Mouse (Mus musculus) C2C12 (cell line): ENCODE results near the gene Zfp74. TPM values are rescaled to one million over a fixed set of nuclear protein-coding genes. Genes with fewer than 3 reads are reported as not detected.

Source experiments
- H3K27me3 ChIP-seq: one replicate; pipeline ENCODE4 v1.6.1; 2011; ENCODE audit not compliant: control insufficient read depth, insufficient read depth, insufficient read length
- H3K36me3 ChIP-seq: one replicate; pipeline ENCODE4 v1.6.1; 2011; ENCODE audit not compliant: control insufficient read depth, insufficient read depth
- H3K4me3 ChIP-seq: one replicate; pipeline ENCODE4 v1.5.1; 2011; ENCODE audit warnings: mild to moderate bottlenecking, control low read depth; ENCODE audit not compliant: poor library complexity, insufficient read depth, severe bottlenecking
- H3K79me2 ChIP-seq: one replicate; pipeline ENCODE4 v1.6.1; 2011; ENCODE audit not compliant: control insufficient read depth, insufficient read depth
- H3K79me3 ChIP-seq: one replicate; pipeline ENCODE4 v1.6.1; 2011; ENCODE audit warnings: low read depth, control low read depth
- H3ac ChIP-seq: one replicate; pipeline ENCODE3; 2011; ENCODE audit warnings: low read depth; ENCODE audit not compliant: control insufficient read depth, insufficient read length
- CEBPB ChIP-seq: IDR thresholded peaks from one replicate; pipeline ENCODE4 v1.6.1; 2011; ENCODE audit warnings: low read depth, mild to moderate bottlenecking, control low read depth, moderate library complexity
- CTCF ChIP-seq: IDR thresholded peaks from one replicate; pipeline ENCODE4 v1.5.1; 2011; ENCODE audit not compliant: control insufficient read depth, insufficient read depth, insufficient read length
- FOSL1 ChIP-seq: IDR thresholded peaks from one replicate; pipeline ENCODE4 v1.8.0; 2011; ENCODE audit warnings: mild to moderate bottlenecking, low read length; ENCODE audit not compliant: poor library complexity, insufficient read depth, severe bottlenecking
- MAX ChIP-seq: IDR thresholded peaks from one replicate; pipeline ENCODE4 v1.6.1; 2011; ENCODE audit warnings: mild to moderate bottlenecking, control low read depth
- MYOD1 ChIP-seq: IDR thresholded peaks from one replicate; pipeline ENCODE4 v1.6.1; 2011; ENCODE audit warnings: low read depth; ENCODE audit not compliant: control insufficient read depth, insufficient read length
- MYOG ChIP-seq: IDR thresholded peaks from one replicate; pipeline ENCODE4 v1.6.1; 2011; ENCODE audit not compliant: control insufficient read depth, insufficient read length; ENCODE audit errors: extremely low read depth
- USF1 ChIP-seq: IDR thresholded peaks from one replicate; pipeline ENCODE4 v1.6.1; 2011; ENCODE audit warnings: low read depth, mild to moderate bottlenecking, control low read depth, moderate library complexity
- polyA plus RNA-seq: library from polyadenylated mRNA; unstranded; fragments of >200 nt; fragmentation: generic; extraction: Trizol; gene quantifications from one replicate; pipeline ENCODE4 v1.2.1, GENCODE M21; 2012; ENCODE audit warnings: missing spikeins

Zfp74 gene
- polyA plus RNA-seq, 1 experiment: 1.9 TPM

GRCm38 (mm10) chr7:29905966-29906681, 47.8 kb downstream of the Zfp74 start, which contains the start of gene Zfp27:
Gene Zfp27, minus strand, starts transcription at chr7:29906572.
- H3K79me2 ChIP-seq: peaks cover 20% of the 10 kb centered on the region
- peak within 1 kb of the TSS; percentile 38 for H3K4me3 ChIP-seq
- H3K79me3 ChIP-seq: peaks cover 7% of the 10 kb centered on the region
- H3K36me3 ChIP-seq: no peaks in the 10 kb centered on the region
- H3K27me3 ChIP-seq: no peaks in the 10 kb centered on the region
- H3ac ChIP-seq: peak within 1 kb of the TSS; percentile 65
- TF ChIP-seq MYOD1: no peak

DNA sequence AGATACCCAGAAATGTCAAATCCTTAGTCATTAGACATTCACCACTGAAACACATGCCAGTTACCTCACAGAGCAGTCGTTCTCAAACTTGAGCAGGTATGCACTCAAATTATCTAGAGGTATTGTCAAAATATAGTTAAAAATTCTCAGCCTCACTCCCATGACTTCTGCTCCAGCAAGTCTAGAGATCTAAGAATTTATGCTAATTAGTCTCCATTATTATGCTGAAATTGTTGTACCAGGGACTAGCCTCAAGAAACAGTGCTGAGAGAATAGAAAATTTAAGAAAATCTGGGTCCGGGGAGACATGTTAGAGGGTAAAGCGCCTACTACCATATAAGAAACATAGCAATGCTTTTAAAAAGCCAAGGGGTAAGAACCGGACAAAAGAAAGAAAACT, 49.8 kb downstream of the Zfp74 start:
- H3K79me3 ChIP-seq: peaks cover 4% of the 10 kb centered on the region
- TF ChIP-seq CEBPB (no peak), FOSL1 (no peak), CTCF (no peak), USF1 (no peak), MYOD1 (no peak), MYOG (no peak), MAX (no peak)
- H3ac ChIP-seq: no peak overlapping the region
- H3K79me2 ChIP-seq: peaks cover 7% of the 10 kb centered on the region
- no peaks in the 10 kb centered on the region for H3K27me3 ChIP-seq
- H3K36me3 ChIP-seq: peaks cover 6% of the 10 kb centered on the region
- no peak overlapping the region for H3K4me3 ChIP-seq

- Histone ChIP-seq H3K4me3 (no peak overlapping the region), H3K79me2 (no peaks in the 10 kb centered on the region), H3K36me3 (peaks cover 47% of the 10 kb centered on the region), H3K27me3 (no peaks in the 10 kb centered on the region), H3K79me3 (no peaks in the 10 kb centered on the region), H3ac (no peak overlapping the region)
- no peak for TF ChIP-seq FOSL1
- no peak for TF ChIP-seq MYOG
- TF ChIP-seq USF1: no peak
- TF ChIP-seq MAX: no peak
- no peak for TF ChIP-seq CEBPB
- no peak for TF ChIP-seq MYOD1
- TF ChIP-seq CTCF: no peak
Measured at GRCm38 (mm10) chr7:29898351-29898750, 55.5 kb downstream of the Zfp74 start.

DNA sequence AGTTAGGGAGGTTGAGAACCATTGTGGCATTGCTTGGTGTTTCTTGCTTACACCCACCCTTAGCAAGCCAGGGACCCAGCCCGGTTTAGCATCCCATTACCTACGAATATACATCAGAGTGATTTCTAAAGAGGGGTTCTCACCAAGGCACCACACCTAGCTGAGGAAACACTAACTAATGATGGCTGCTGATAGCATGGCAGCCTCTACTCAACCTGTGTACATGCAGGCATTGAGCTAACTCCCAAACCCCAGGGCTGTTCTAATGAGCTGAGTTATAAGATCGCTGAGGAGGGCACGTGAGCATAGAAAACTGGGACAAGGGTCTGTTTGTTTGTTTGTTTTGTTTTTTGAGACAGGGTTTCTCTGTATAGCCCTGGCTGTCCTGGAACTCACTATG, 61.1 kb downstream of the Zfp74 start:
- H3K79me2 ChIP-seq: no peaks in the 10 kb centered on the region
- TF ChIP-seq MYOD1: no peak
- TF ChIP-seq CEBPB: no peak
- no peak for TF ChIP-seq FOSL1
- TF ChIP-seq USF1: no peak
- TF ChIP-seq MAX: no peak
- no peak for TF ChIP-seq CTCF
- no peak for TF ChIP-seq MYOG
- H3K27me3 ChIP-seq: no peaks in the 10 kb centered on the region
- no peak overlapping the region for H3K4me3 ChIP-seq
- no peak overlapping the region for H3ac ChIP-seq
- H3K36me3 ChIP-seq: peaks cover 37% of the 10 kb centered on the region
- no peaks in the 10 kb centered on the region for H3K79me3 ChIP-seq

- Histone ChIP-seq H3K36me3 (peaks cover 25% of the 10 kb centered on the region), H3K79me3 (no peaks in the 10 kb centered on the region), H3K4me3 (no peak overlapping the region), H3ac (no peak overlapping the region), H3K27me3 (no peaks in the 10 kb centered on the region), H3K79me2 (no peaks in the 10 kb centered on the region)
- TF ChIP-seq MYOD1: no peak
- no peak for TF ChIP-seq FOSL1
- no peak for TF ChIP-seq USF1
- TF ChIP-seq MAX: no peak
- TF ChIP-seq MYOG: no peak
- TF ChIP-seq CTCF: no peak
- TF ChIP-seq CEBPB: no peak
Measured at GRCm38 (mm10) chr7:29890501-29890900, 63.4 kb downstream of the Zfp74 start.

GRCm38 (mm10) chr7:29880916-29881315, 73.0 kb downstream of the Zfp74 start:
- TF ChIP-seq MYOG (no peak), MAX (no peak), FOSL1 (no peak), CTCF (no peak), USF1 (no peak), CEBPB (no peak), MYOD1 (no peak)
- H3K27me3 ChIP-seq: no peaks in the 10 kb centered on the region

More at GRCm38 (mm10) chr7:29880916-29881315, 73.0 kb downstream of the Zfp74 start:
- Histone ChIP-seq H3K79me2 (no peaks in the 10 kb centered on the region), H3K79me3 (no peaks in the 10 kb centered on the region), H3K4me3 (no peak overlapping the region), H3ac (no peak overlapping the region), H3K36me3 (no peaks in the 10 kb centered on the region)
